Mouse (Mus musculus): ENCODE results near the gene Aacs. TPM values are rescaled to one million over a fixed set of nuclear protein-coding genes. Genes with fewer than 3 reads are reported as not detected.

The Aacs gene
- polyA plus RNA-seq, 1 experiment from 2014 or later, result 98.9 TPM

DNA sequence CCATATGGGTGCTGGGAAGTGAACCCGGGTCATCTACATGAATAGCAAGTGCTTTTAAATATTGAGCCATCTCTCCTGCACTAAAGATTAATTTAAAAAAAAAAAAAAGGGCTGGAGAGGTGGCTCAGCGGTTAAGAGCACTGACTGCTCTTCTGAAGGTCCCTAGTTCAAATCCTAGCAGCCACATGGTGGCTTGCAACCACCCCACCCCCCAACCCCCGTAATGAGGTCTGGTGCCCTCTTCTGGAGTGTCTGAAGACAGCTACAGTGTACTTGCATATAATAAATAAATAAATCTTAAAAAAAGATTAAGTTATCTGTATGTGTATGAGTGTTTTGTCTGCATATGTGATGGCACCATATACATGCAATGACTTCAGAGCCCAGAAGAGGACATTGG is 15.0 kb upstream of the Aacs start:
- no peaks in the 10 kb centered on the region for H3K27me3 ChIP-seq (replicated peaks; ENCODE audit: control insufficient read depth, insufficient read depth, low read length)
- no peak overlapping the region for H3K4me3 ChIP-seq (replicated peaks; ENCODE audit: low read length)
- peaks cover 5% of the 10 kb centered on the region for H3K4me1 ChIP-seq (replicated peaks; ENCODE audit: control insufficient read depth, insufficient read depth, low read length)
- ATAC-seq, result no peak
- no peaks in the 10 kb centered on the region for H3K9me3 ChIP-seq (ENCODE audit: control insufficient read depth, low read length)
- H3K36me3 ChIP-seq (ENCODE audit: control insufficient read depth, insufficient read depth), result no peaks in the 10 kb centered on the region
- WGBS, result 91% methylated on average over 3 of the region's 3 CpGs
- no peak overlapping the region for H3K27ac ChIP-seq (ENCODE audit: low read length)
- H3K4me2 ChIP-seq (ENCODE audit: low read length), result no peak overlapping the region
- no peak overlapping the region for H3K9ac ChIP-seq (replicated peaks; ENCODE audit: low read depth, low read length)

DNA sequence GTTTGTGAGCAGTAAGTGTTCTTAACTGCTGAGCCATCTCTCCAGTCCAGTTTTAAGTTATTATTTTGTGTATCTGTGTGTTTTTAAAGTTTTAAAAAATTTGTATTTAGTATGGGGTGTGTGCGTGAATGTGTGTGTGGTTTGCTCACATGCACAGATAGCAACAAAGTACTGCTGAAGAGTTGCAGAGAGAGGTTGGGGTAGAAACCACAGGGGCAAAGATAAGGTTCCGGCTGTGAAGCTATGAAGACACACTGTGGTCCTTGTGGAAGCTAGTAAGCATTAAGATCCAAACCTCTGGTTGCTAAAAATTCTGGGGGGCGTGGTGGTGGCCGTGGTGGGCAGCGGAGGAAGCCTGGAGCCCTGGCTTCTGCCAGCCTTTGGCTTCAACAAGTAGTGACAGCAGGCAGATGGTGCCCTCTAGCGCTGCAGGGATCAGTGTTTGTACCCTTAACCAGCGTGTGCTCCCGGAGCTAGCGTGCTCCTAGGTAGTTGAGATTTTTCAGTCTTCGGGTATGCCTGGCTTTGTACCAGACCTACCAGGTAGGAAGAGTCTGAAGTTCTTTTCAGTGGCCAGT is 13.7 kb upstream of the Aacs start:
- no peak for ATAC-seq
- 55% methylated on average over 10 of the region's 10 CpGs for WGBS
- H3K9ac ChIP-seq (replicated peaks; ENCODE audit: low read depth, low read length), result no peak overlapping the region
- no peaks in the 10 kb centered on the region for H3K36me3 ChIP-seq (ENCODE audit: control insufficient read depth, insufficient read depth)
- H3K27ac ChIP-seq (ENCODE audit: low read length), result no peak overlapping the region
- no peak overlapping the region for H3K4me2 ChIP-seq (ENCODE audit: low read length)
- no peak overlapping the region for H3K4me3 ChIP-seq (replicated peaks; ENCODE audit: low read length)
- no peaks in the 10 kb centered on the region for H3K9me3 ChIP-seq (ENCODE audit: control insufficient read depth, low read length)
- peaks cover 7% of the 10 kb centered on the region for H3K4me1 ChIP-seq (replicated peaks; ENCODE audit: control insufficient read depth, insufficient read depth, low read length)
- H3K27me3 ChIP-seq (replicated peaks; ENCODE audit: control insufficient read depth, insufficient read depth, low read length), result no peaks in the 10 kb centered on the region

DNA sequence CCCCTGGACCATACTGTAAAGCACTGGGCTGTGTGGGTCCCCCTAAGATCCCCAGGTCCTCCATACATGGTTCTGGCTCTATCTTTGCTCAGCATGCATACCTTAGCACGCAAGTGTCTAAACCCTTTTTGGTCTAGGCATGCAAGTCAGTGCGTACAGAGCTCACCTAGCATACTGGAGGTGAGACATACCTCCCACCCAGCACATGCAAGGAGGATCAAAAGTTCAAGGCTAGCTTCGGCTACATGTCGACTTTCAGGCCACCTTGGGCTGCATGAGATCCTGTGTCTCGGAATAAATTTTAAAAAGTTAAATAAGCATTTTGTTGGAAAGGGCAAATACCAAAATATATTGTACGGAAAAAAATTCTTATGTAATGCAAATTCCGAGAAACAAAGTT is 10.4 kb upstream of the Aacs start:
- WGBS, result 40% methylated on average over 7 of the region's 7 CpGs
- H3K4me3 ChIP-seq (replicated peaks; ENCODE audit: low read length), result peak overlapping the region; percentile 31
- H3K4me2 ChIP-seq (ENCODE audit: low read length), result peak overlapping the region; percentile 54
- no peaks in the 10 kb centered on the region for H3K9me3 ChIP-seq (ENCODE audit: control insufficient read depth, low read length)
- peak; percentile 10 for ATAC-seq
- peaks cover 7% of the 10 kb centered on the region for H3K4me1 ChIP-seq (replicated peaks; ENCODE audit: control insufficient read depth, insufficient read depth, low read length)
- no peaks in the 10 kb centered on the region for H3K27me3 ChIP-seq (replicated peaks; ENCODE audit: control insufficient read depth, insufficient read depth, low read length)
- no peaks in the 10 kb centered on the region for H3K36me3 ChIP-seq (ENCODE audit: control insufficient read depth, insufficient read depth)
- H3K27ac ChIP-seq (ENCODE audit: low read length), result no peak overlapping the region; the same call in 1 of the 2 replicates
- H3K9ac ChIP-seq (replicated peaks; ENCODE audit: low read depth, low read length), result no peak overlapping the region

DNA sequence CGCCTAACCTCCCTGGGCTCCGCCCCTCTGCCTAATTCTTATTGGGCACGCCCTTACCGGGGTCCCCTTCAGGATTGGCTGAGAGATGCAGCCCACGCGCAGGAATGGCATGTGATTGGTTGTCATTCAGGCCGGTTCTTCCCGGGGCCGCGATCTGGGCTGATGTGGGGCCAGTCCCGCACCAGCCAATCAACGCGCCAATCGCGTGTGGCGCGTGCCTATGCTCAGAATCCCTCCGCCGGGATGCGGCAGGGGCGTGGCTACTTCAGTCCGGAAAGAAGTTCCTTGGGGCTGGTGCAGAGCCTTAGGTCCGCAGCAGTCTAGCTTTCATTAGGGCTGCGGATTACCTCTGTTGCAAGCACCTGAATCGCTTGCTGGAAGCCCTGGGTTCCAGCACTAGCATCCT is 9.9 kb upstream of the Aacs start:
- Histone ChIP-seq H3K27me3 (replicated peaks; ENCODE audit: control insufficient read depth, insufficient read depth, low read length) (no peaks in the 10 kb centered on the region), H3K27ac (ENCODE audit: low read length) (peak overlapping the region; percentile 43), H3K9ac (replicated peaks; ENCODE audit: low read depth, low read length) (0 out of 2 replicates have a peak overlapping the region, but pooled peaks have one; percentile 41), H3K4me3 (replicated peaks; ENCODE audit: low read length) (peak overlapping the region; percentile 31), H3K36me3 (ENCODE audit: control insufficient read depth, insufficient read depth) (no peaks in the 10 kb centered on the region), H3K9me3 (ENCODE audit: control insufficient read depth, low read length) (no peaks in the 10 kb centered on the region), H3K4me2 (ENCODE audit: low read length) (peak overlapping the region; percentile 54), H3K4me1 (replicated peaks; ENCODE audit: control insufficient read depth, insufficient read depth, low read length) (peaks cover 7% of the 10 kb centered on the region)
- ATAC-seq, result peak; percentile 100
- WGBS, result under 1% methylated on average over 25 of the region's 25 CpGs

DNA sequence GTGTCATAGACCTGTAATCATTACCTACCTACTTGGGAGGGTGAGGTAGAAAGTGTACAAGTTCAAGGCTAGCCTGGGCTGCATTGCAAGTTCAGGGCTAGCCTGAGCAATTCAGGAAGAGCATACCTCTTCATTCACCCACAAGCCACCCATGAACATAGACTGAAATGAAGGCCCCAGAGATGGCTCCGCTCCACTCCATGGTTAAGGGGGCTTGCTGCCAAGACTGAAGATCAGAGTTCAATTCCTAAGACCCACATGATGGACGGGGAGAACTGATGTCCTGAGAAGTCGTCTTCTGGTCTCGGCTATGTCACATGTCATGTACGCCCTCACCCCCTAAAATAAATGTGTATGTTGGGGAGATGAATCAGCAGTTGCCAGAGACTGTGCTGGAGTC is 9.1 kb upstream of the Aacs start:
- no peaks in the 10 kb centered on the region for H3K27me3 ChIP-seq (replicated peaks; ENCODE audit: control insufficient read depth, insufficient read depth, low read length)
- WGBS, result 93% methylated on average over 5 of the region's 5 CpGs
- no peak overlapping the region for H3K4me2 ChIP-seq (ENCODE audit: low read length)
- H3K27ac ChIP-seq (ENCODE audit: low read length), result no peak overlapping the region
- no peak overlapping the region for H3K4me3 ChIP-seq (replicated peaks; ENCODE audit: low read length)
- H3K9ac ChIP-seq (replicated peaks; ENCODE audit: low read depth, low read length), result no peak overlapping the region
- H3K36me3 ChIP-seq (ENCODE audit: control insufficient read depth, insufficient read depth), result no peaks in the 10 kb centered on the region
- peaks cover 7% of the 10 kb centered on the region for H3K4me1 ChIP-seq (replicated peaks; ENCODE audit: control insufficient read depth, insufficient read depth, low read length)
- no peak for ATAC-seq
- no peaks in the 10 kb centered on the region for H3K9me3 ChIP-seq (ENCODE audit: control insufficient read depth, low read length)

DNA sequence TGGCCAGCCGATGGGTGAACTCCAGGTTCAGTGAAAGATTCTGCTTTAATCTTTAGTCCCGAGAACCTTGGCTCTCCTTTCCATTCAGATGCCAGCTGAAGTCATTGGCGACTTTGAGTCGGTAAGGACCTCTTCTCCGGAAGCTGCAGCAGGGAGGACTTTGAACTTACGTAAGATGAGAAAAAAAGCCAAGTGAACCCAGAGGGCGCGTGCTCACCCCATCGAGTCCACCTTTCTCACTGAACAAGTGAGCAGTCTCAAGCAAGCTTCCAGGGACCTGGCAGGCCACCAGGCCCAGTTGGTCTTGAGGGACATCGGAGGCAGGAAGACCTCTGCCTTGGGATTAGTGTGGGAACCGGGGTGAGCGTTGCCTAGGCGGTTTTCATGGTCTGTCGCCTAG is 8.4 kb upstream of the Aacs start:
- Histone ChIP-seq H3K4me3 (replicated peaks; ENCODE audit: low read length) (no peak overlapping the region), H3K4me2 (ENCODE audit: low read length) (no peak overlapping the region), H3K9ac (replicated peaks; ENCODE audit: low read depth, low read length) (no peak overlapping the region), H3K27me3 (replicated peaks; ENCODE audit: control insufficient read depth, insufficient read depth, low read length) (no peaks in the 10 kb centered on the region), H3K27ac (ENCODE audit: low read length) (no peak overlapping the region), H3K4me1 (replicated peaks; ENCODE audit: control insufficient read depth, insufficient read depth, low read length) (peaks cover 7% of the 10 kb centered on the region), H3K9me3 (ENCODE audit: control insufficient read depth, low read length) (no peaks in the 10 kb centered on the region), H3K36me3 (ENCODE audit: control insufficient read depth, insufficient read depth) (no peaks in the 10 kb centered on the region)
- 91% methylated on average over 14 of the region's 14 CpGs for WGBS
- no peak for ATAC-seq

DNA sequence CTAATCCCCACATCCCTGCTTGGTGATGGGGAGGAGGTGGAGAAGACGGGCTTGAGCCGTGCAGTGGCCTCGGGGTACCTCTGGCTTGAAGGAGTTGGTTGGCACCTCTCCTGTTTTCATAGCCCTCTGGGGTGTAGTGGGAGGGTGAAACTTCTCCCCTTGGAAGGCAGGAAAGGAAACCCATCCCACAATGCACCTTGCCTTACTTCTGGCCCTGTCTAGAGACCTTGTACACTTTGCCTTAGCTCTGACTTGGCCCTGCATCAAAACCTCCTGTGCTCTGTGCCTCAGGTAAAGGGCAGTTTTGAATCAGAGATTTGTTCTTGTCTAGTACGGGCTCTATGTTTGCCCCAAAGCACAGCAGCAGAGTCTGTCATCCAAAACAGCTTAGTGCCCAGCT is 4.9 kb upstream of the Aacs start:
- no peak overlapping the region for H3K4me2 ChIP-seq (ENCODE audit: low read length)
- no peaks in the 10 kb centered on the region for H3K36me3 ChIP-seq (ENCODE audit: control insufficient read depth, insufficient read depth)
- H3K9ac ChIP-seq (replicated peaks; ENCODE audit: low read depth, low read length), result no peak overlapping the region
- H3K4me3 ChIP-seq (replicated peaks; ENCODE audit: low read length), result no peak overlapping the region
- H3K27me3 ChIP-seq (replicated peaks; ENCODE audit: control insufficient read depth, insufficient read depth, low read length), result no peaks in the 10 kb centered on the region
- ATAC-seq, result no peak
- H3K9me3 ChIP-seq (ENCODE audit: control insufficient read depth, low read length), result no peaks in the 10 kb centered on the region
- 0 out of 2 replicates have a peak, but pooled peaks cover 5% of the 10 kb centered on the region for H3K4me1 ChIP-seq (replicated peaks; ENCODE audit: control insufficient read depth, insufficient read depth, low read length)
- WGBS, result 89% methylated on average over 4 of the region's 4 CpGs
- H3K27ac ChIP-seq (ENCODE audit: low read length), result no peak overlapping the region

DNA sequence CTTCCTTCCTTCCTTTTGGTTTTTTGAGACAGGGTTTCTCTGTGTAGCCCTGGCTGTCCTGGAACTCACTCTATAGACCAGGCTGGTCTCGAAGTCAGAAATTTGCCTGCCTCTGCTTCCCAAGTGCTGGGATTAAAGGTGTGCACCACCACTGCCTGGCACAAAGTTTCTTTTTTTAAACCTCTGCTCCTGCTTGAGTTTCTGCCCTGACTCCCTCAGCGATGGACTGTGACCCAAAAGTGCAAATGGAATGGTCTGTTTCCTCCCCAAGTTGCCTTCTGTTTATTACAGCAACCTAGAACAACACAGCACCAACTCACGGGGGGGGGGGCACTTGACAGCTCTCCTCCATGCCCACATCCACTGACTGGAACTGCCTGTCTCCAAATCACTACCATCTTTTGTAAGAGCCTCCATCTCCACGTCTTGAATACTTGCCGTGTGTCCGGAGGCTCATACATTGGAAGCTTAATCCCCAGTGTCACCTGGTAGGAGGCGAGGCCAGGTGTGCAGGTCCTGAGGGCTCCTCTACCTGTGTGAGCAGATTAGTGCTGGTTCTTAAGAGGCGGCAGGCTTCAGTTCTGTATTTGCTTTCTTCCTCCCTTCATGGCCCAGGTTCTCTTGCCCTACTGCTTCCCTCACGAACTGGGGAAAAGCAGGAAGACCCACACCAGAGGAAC is 2.7 kb upstream of the Aacs start:
- Histone ChIP-seq H3K36me3 (ENCODE audit: control insufficient read depth, insufficient read depth) (no peaks in the 10 kb centered on the region), H3K4me2 (ENCODE audit: low read length) (no peak overlapping the region), H3K4me3 (replicated peaks; ENCODE audit: low read length) (no peak overlapping the region), H3K9me3 (ENCODE audit: control insufficient read depth, low read length) (no peaks in the 10 kb centered on the region), H3K27ac (ENCODE audit: low read length) (no peak overlapping the region), H3K27me3 (replicated peaks; ENCODE audit: control insufficient read depth, insufficient read depth, low read length) (no peaks in the 10 kb centered on the region), H3K9ac (replicated peaks; ENCODE audit: low read depth, low read length) (no peak overlapping the region), H3K4me1 (replicated peaks; ENCODE audit: control insufficient read depth, insufficient read depth, low read length) (peaks cover 22% of the 10 kb centered on the region)
- ATAC-seq, result no peak
- 79% methylated on average over 9 of the region's 9 CpGs for WGBS

DNA sequence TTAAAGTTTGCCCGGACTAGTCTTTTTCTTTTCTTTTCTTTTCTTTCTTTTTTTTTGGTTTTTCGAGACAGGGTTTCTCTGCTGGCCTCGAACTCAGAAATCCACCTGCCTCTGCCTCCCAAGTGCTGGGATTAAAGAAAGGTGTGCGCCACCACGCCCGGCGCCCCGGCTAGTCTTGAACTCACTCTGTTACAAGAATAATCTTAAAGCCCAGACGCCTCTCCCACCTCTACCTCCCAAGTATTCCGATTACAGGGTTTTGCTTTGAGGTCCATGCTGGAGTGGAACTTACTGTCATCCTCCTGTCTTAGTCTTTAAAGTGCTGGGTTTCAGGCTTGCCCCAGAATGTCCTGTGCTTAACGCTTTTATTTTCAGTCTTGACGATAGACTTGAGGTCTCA is 584 bp upstream of the Aacs start:
- H3K27me3 ChIP-seq (replicated peaks; ENCODE audit: control insufficient read depth, insufficient read depth, low read length), result no peaks in the 10 kb centered on the region
- no peaks in the 10 kb centered on the region for H3K36me3 ChIP-seq (ENCODE audit: control insufficient read depth, insufficient read depth)
- peaks cover 34% of the 10 kb centered on the region for H3K4me1 ChIP-seq (replicated peaks; ENCODE audit: control insufficient read depth, insufficient read depth, low read length)
- 65% methylated on average over 12 of the region's 12 CpGs for WGBS
- peak overlapping the region; percentile 82; the same call in 1 of the 2 replicates for H3K9ac ChIP-seq (replicated peaks; ENCODE audit: low read depth, low read length)
- peak overlapping the region; percentile 89 for H3K4me3 ChIP-seq (replicated peaks; ENCODE audit: low read length)
- ATAC-seq, result no peak
- H3K27ac ChIP-seq (ENCODE audit: low read length), result no peak overlapping the region; the same call in 1 of the 2 replicates
- H3K9me3 ChIP-seq (ENCODE audit: control insufficient read depth, low read length), result no peaks in the 10 kb centered on the region
- H3K4me2 ChIP-seq (ENCODE audit: low read length), result peak overlapping the region; percentile 86

Measured in forebrain, embryonic 16.5 days (tissue).